Mouse (Mus musculus) MEL (cell line): ENCODE results near the gene Ghitm. TPM values are rescaled to one million over a fixed set of nuclear protein-coding genes. Genes with fewer than 3 reads are reported as not detected.

Experiments used
- DNase-seq: peaks from one replicate; pipeline ENCODE4 v3.0.0; 2011; ENCODE audit warnings: low read depth, low spot score
- H3K27ac ChIP-seq: 2 replicates; pipeline ENCODE4 v1.5.1; 2012; ENCODE audit warnings: low read depth, mild to moderate bottlenecking, control low read depth, low read length, moderate library complexity; ENCODE audit not compliant: control insufficient read depth
- H3K27me3 ChIP-seq, 2 experiments: fragments of 150-350 bp in 1 of 2; sonication (generic) in 1 of 2; 2 replicates each; pipeline ENCODE4 v1.6.1; 2012; ENCODE audit warnings: low read length in 2 of 2, mild to moderate bottlenecking in 2 of 2, improper control_type of control experiment in 1 of 2, moderate library complexity in 1 of 2; ENCODE audit not compliant: insufficient read depth in 2 of 2, control insufficient read depth in 1 of 2
- H3K36me3 ChIP-seq, 2 experiments: 2 replicates each; pipeline ENCODE4 v1.6.1; 2012 to 2014; ENCODE audit warnings: low read length in 2 of 2, improper control_type of control experiment in 1 of 2, inconsistent platforms in 1 of 2, mild to moderate bottlenecking in 1 of 2; ENCODE audit not compliant: insufficient read depth in 2 of 2, control insufficient read depth in 1 of 2
- H3K4me1 ChIP-seq, 2 experiments: fragments of 150-350 bp in 1 of 2; sonication (generic) in 1 of 2; 2 replicates each; pipeline ENCODE4 v1.6.1; 2012; ENCODE audit warnings: low read length in 2 of 2, improper control_type of control experiment in 1 of 2, mild to moderate bottlenecking in 1 of 2; ENCODE audit not compliant: insufficient read depth in 2 of 2, control insufficient read depth in 1 of 2
- H3K4me3 ChIP-seq, 2 experiments: fragments of 150-350 bp in 1 of 2; sonication (generic) in 1 of 2; 2 replicates each; pipeline ENCODE4 v1.5.1; 2012; ENCODE audit warnings: low read depth in 2 of 2, low read length in 2 of 2, mild to moderate bottlenecking in 2 of 2, moderate library complexity in 2 of 2, control low read depth in 1 of 2, improper control_type of control experiment in 1 of 2; ENCODE audit not compliant: control insufficient read depth in 1 of 2, insufficient read depth in 1 of 2
- H3K79me2 ChIP-seq: 2 replicates; pipeline ENCODE4 v1.6.1; 2012; ENCODE audit warnings: mild to moderate bottlenecking, low read length, moderate library complexity; ENCODE audit not compliant: control insufficient read depth, poor library complexity, insufficient read depth
- H3K9ac ChIP-seq: 2 replicates; pipeline ENCODE4 v1.6.1; 2012; ENCODE audit warnings: low read depth, mild to moderate bottlenecking, control low read depth, low read length, moderate library complexity; ENCODE audit not compliant: control insufficient read depth, poor library complexity, severe bottlenecking
- H3K9me3 ChIP-seq: fragments of 150-350 bp; sonication (generic); replicated peaks from 2 replicates; pipeline ENCODE4 v1.6.1; 2012; ENCODE audit warnings: mild to moderate bottlenecking, low read length, improper control_type of control experiment, moderate library complexity; ENCODE audit not compliant: insufficient read depth
- BHLHE40 ChIP-seq: IDR thresholded peaks from 2 replicates; pipeline ENCODE4 v1.6.1; 2012; ENCODE audit warnings: low read depth, mild to moderate bottlenecking, inconsistent platforms, low read length, improper control_type of control experiment, borderline replicate concordance
- CHD1 ChIP-seq: IDR thresholded peaks from 2 replicates; pipeline ENCODE4 v1.6.1; 2012; ENCODE audit warnings: low read depth, mild to moderate bottlenecking, inconsistent platforms, low read length, improper control_type of control experiment
- CHD2 ChIP-seq: IDR thresholded peaks from 2 replicates; pipeline ENCODE4 v1.6.1; 2011; ENCODE audit warnings: low read length, improper control_type of control experiment
- CTCF ChIP-seq, 3 experiments: IDR thresholded peaks in 2 of 3; conservative IDR thresholded peaks in 1 of 3; 2 replicates each; pipeline ENCODE4 v1.5.1; 2011 to 2012; ENCODE audit warnings: low read length in 3 of 3, low read depth in 2 of 3, mild to moderate bottlenecking in 2 of 3, improper control_type of control experiment in 1 of 3, inconsistent platforms in 1 of 3, mixed read lengths in 1 of 3, moderate library complexity in 1 of 3; ENCODE audit not compliant: control insufficient read depth in 1 of 3, insufficient read depth in 1 of 3, poor library complexity in 1 of 3, severe bottlenecking in 1 of 3
- E2F4 ChIP-seq: IDR thresholded peaks from 2 replicates; pipeline ENCODE4 v1.6.1; 2011; ENCODE audit warnings: low read depth, low read length, improper control_type of control experiment, borderline replicate concordance
- EP300 ChIP-seq, 2 experiments: IDR thresholded peaks; 2 replicates each; pipeline ENCODE4 v1.6.1; 2011; ENCODE audit warnings: improper control_type of control experiment in 2 of 2, low read length in 2 of 2, low read depth in 1 of 2, mild to moderate bottlenecking in 1 of 2
- GABPA ChIP-seq: IDR thresholded peaks from 2 replicates; pipeline ENCODE4 v1.6.1; 2012; ENCODE audit warnings: low read depth, mild to moderate bottlenecking, inconsistent platforms, low read length, improper control_type of control experiment, moderate library complexity
- JUND ChIP-seq: IDR thresholded peaks from 2 replicates; pipeline ENCODE4 v1.6.1; 2011; ENCODE audit warnings: low read depth, mild to moderate bottlenecking, improper control_type of control experiment, low read length
- MAFK ChIP-seq: IDR thresholded peaks from 2 replicates; pipeline ENCODE4 v1.6.1; 2011; ENCODE audit warnings: low read depth, mild to moderate bottlenecking, low read length, improper control_type of control experiment, borderline replicate concordance
- MXI1 ChIP-seq: IDR thresholded peaks from 2 replicates; pipeline ENCODE4 v1.6.1; 2011; ENCODE audit warnings: mild to moderate bottlenecking, low read depth, low read length, improper control_type of control experiment
- NELFE ChIP-seq: IDR thresholded peaks from 2 replicates; pipeline ENCODE4 v1.6.1; 2011; ENCODE audit warnings: low read depth, low read length, improper control_type of control experiment
- NRF1 ChIP-seq: IDR thresholded peaks from 2 replicates; pipeline ENCODE4 v1.6.1; 2014; ENCODE audit warnings: low read depth, mild to moderate bottlenecking, inconsistent platforms, low read length, improper control_type of control experiment, moderate library complexity; ENCODE audit not compliant: poor library complexity, insufficient read depth, severe bottlenecking
- POLR2A ChIP-seq, 2 experiments: IDR thresholded peaks; 2 replicates each; pipeline ENCODE4 v1.6.1; 2011 to 2012; ENCODE audit warnings: low read length in 2 of 2, mild to moderate bottlenecking in 2 of 2, control low read depth in 1 of 2, improper control_type of control experiment in 1 of 2, low read depth in 1 of 2, moderate library complexity in 1 of 2; ENCODE audit not compliant: control insufficient read depth in 1 of 2, insufficient read depth in 1 of 2, poor library complexity in 1 of 2
- POLR2AphosphoS2 ChIP-seq: IDR thresholded peaks from 2 replicates; pipeline ENCODE4 v1.6.1; 2011; ENCODE audit warnings: low read length, improper control_type of control experiment
- POLR2AphosphoS5 ChIP-seq: IDR thresholded peaks from 2 replicates; pipeline ENCODE4 v1.6.1; 2012; ENCODE audit warnings: low read depth, borderline replicate concordance, mild to moderate bottlenecking, inconsistent platforms, low read length, moderate library complexity, mixed read lengths
- SIN3A ChIP-seq: IDR thresholded peaks from 2 replicates; pipeline ENCODE4 v1.6.1; 2012; ENCODE audit warnings: low read length, improper control_type of control experiment, inconsistent platforms
- SMC3 ChIP-seq: IDR thresholded peaks from 2 replicates; pipeline ENCODE4 v1.6.1; 2011; ENCODE audit warnings: low read depth, low read length, improper control_type of control experiment
- TAL1 ChIP-seq: IDR thresholded peaks from 2 replicates; pipeline ENCODE4 v1.6.1; 2012; ENCODE audit warnings: mild to moderate bottlenecking, inconsistent platforms, low read length, moderate library complexity, mixed read lengths
- TCF12 ChIP-seq: IDR thresholded peaks from 2 replicates; pipeline ENCODE4 v1.6.1; 2014; ENCODE audit warnings: low read depth, mild to moderate bottlenecking, inconsistent platforms, low read length, improper control_type of control experiment, moderate library complexity
- UBTF ChIP-seq: IDR thresholded peaks from 2 replicates; pipeline ENCODE4 v1.6.1; 2012; ENCODE audit warnings: low read depth, mild to moderate bottlenecking, inconsistent platforms, low read length, improper control_type of control experiment, moderate library complexity, borderline replicate concordance; ENCODE audit not compliant: insufficient read depth
- USF1 ChIP-seq: IDR thresholded peaks from 2 replicates; pipeline ENCODE4 v1.6.1; 2014; ENCODE audit warnings: low read depth, mild to moderate bottlenecking, inconsistent platforms, low read length, improper control_type of control experiment, moderate library complexity
- ZC3H11A ChIP-seq: IDR thresholded peaks from 2 replicates; pipeline ENCODE4 v1.6.1; 2012; ENCODE audit warnings: low read depth, mild to moderate bottlenecking, inconsistent platforms, low read length, improper control_type of control experiment
- ZKSCAN1 ChIP-seq: IDR thresholded peaks from 2 replicates; pipeline ENCODE4 v1.6.1; 2012; ENCODE audit warnings: low read depth, mild to moderate bottlenecking, inconsistent platforms, low read length, improper control_type of control experiment, moderate library complexity
- ZNF384 ChIP-seq: IDR thresholded peaks from 2 replicates; pipeline ENCODE4 v1.6.1; 2012; ENCODE audit warnings: low read depth, mild to moderate bottlenecking, inconsistent platforms, low read length, improper control_type of control experiment
- polyA plus RNA-seq, 2 experiments: library from polyadenylated mRNA; stranded (reverse) in 1 of 2; unstranded in 1 of 2; fragments of >175 nt in 1 of 2; fragments of >200 nt in 1 of 2; gene quantifications; 2 replicates each; pipeline versions ENCODE4 v1.2.1 to v1.2.4; 2012; ENCODE audit warnings: low replicate concordance in 2 of 2, low read depth in 1 of 2; ENCODE audit not compliant: insufficient read length in 2 of 2, insufficient read depth in 1 of 2, missing spikeins in 1 of 2
- total RNA-seq: library from RNA; depleted of rRNA; stranded (reverse); fragments of 300-350 nt; gene quantifications from 2 replicates; pipeline ENCODE4 v1.2.3, GENCODE M21; 2012

The Ghitm gene
- total and polyA plus RNA-seq, 3 experiments = 108 to 279 (median 138) TPM

DNA sequence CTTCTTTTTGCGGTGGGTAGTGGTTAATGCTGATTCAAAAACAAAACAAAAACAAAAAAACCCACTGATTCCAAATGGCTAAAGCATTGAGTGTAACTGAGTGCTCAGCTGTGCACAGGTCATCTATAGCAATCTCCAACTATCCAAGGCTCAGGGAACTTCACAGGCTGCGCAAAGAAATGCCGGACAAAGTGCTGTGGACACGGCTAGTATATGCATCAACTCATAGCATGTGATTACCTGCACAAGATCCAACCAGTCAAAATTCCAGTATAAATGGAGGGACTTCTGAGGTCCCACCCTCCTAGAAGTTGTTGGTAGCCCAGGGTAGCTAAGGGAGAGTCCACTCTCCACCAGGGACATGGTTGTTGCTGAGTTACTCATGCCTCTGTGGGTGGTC, 15.8 kb downstream of the Ghitm start:
- Histone ChIP-seq H3K9ac (no peak overlapping the region), H3K27me3 (no peaks in the 10 kb centered on the region), H3K9me3 (no peaks in the 10 kb centered on the region), H3K36me3 (peaks cover 0 to 25% of the 10 kb centered on the region in 2 experiments; a peak in 2 of 4 replicates), H3K79me2 (no peaks in the 10 kb centered on the region), H3K27ac (no peak overlapping the region), H3K4me3 (no peak overlapping the region), H3K4me1 (no peaks in the 10 kb centered on the region)
- DNase-seq = no peak
- no peak for TF ChIP-seq CHD1
- peak; percentile 20; the same call in 1 of the 2 replicates for TF ChIP-seq POLR2AphosphoS2
- TF ChIP-seq E2F4 = no peak

DNA sequence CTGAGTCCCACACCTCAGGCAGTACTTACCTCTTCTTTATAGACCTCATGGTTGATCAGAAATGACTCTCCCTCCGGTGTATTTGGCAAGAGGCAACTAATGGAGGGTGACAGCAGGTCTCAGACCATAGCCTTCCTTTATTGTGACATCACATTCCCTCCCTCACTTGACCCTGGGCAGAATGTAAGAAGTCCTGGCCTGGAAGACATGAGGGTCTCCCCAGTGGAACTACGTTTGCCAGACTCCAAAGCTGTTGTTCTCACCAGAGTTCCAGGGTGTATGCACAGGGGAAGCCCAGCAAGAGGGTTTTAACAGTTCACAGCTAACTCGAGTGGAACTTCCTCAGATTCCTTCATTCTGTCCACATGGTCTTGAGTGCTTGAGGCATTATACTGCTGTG, 21.1 kb downstream of the Ghitm start, which contains the start of gene 2610528A11Rik:
TSS of gene 2610528A11Rik (minus strand) at position 101 of the 400 bp plus-strand sequence.
- Histone ChIP-seq H3K9ac (no peak within 1 kb of the TSS), H3K4me1 (no peaks in the 10 kb centered on the region), H3K36me3 (no peaks in the 10 kb centered on the region), H3K79me2 (no peaks in the 10 kb centered on the region), H3K4me3 (no peak within 1 kb of the TSS), H3K27me3 (no peaks in the 10 kb centered on the region), H3K9me3 (no peaks in the 10 kb centered on the region), H3K27ac (no peak within 1 kb of the TSS)
- no peak for DNase-seq
- TF ChIP-seq ZNF384 = no peak
- no peak for TF ChIP-seq POLR2A (IDR thresholded peaks at IDR 0.05; ENCODE audit: control insufficient read depth in 1 of 2, insufficient read depth in 1 of 2, low read depth in 1 of 2, low read length in 2 of 2, poor library complexity in 1 of 2)
- no peak for TF ChIP-seq E2F4
- no peak for TF ChIP-seq GABPA

DNA sequence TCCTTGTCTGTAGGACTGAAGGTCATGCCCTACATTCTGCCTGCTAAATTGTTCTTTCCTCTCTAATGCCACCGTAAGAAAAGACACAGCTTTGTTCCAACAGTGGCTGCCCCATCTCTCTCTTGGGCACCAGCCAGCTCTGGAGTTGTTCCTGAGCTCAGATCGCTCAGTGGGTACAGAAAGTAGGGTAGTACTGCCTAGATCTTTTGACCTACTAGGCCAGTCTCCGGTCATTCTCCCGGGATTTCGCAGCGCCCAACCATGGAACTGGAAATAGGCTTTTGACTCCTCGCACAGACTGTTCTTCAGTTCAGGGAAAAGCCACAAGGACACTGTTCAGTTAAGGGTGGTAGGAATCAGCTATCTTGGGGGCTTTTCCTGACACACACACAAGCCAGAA, 22.1 kb downstream of the Ghitm start:
- no peaks in the 10 kb centered on the region for H3K4me1 ChIP-seq
- no peak overlapping the region for H3K9ac ChIP-seq
- no peak overlapping the region for H3K27ac ChIP-seq
- TF ChIP-seq USF1 (no peak), NELFE (no peak), ZKSCAN1 (no peak), TCF12 (no peak), ZNF384 (no peak), UBTF (no peak), POLR2AphosphoS5 (no peak), MAFK (no peak), MXI1 (no peak), SMC3 (no peak), CTCF (IDR thresholded peaks at IDR 0.05 in 2 of 3, conservative IDR thresholded peaks at IDR 0.05 in 1 of 3; ENCODE audit: control insufficient read depth in 1 of 3, insufficient read depth in 1 of 3, low read depth in 2 of 3, low read length in 3 of 3, poor library complexity in 1 of 3, severe bottlenecking in 1 of 3) (no peak), ZC3H11A (no peak), EP300 (IDR thresholded peaks at IDR 0.05; ENCODE audit: low read depth in 1 of 2, low read length in 2 of 2) (no peak), NRF1 (no peak), JUND (no peak), CHD2 (no peak), SIN3A (no peak), TAL1 (no peak), BHLHE40 (no peak)
- TF ChIP-seq, all 39 proteins: peak for 0
- no peaks in the 10 kb centered on the region for H3K36me3 ChIP-seq
- H3K79me2 ChIP-seq = no peaks in the 10 kb centered on the region
- DNase-seq = no peak
- no peaks in the 10 kb centered on the region for H3K9me3 ChIP-seq
- no peaks in the 10 kb centered on the region for H3K27me3 ChIP-seq
- no peak overlapping the region for H3K4me3 ChIP-seq
